Mouse (Mus musculus): ENCODE data around the gene R3hdm2.
A peak's percentile ranks its signal among the peaks of the same experiment; 100 is the strongest.

The R3hdm2 gene

GRCm38 (mm10) chr10:127380251-127380691 is at the start of gene R3hdm2:
TSS of gene R3hdm2 (plus strand) at chr10:127380327.
- DNase-seq (ENCODE audit: low read depth, low spot score) = peak; percentile 92

- DNase-seq (ENCODE audit: low read depth, low spot score) = peak; percentile 38
These were observed 47.8 kb upstream of the R3hdm2 start for GRCm38 (mm10) chr10:127332211-127332874.

GRCm38 (mm10) chr10:127333152-127333551 is 47.0 kb upstream of the R3hdm2 start:
- DNase-seq (ENCODE audit: low read depth, low spot score) = peak; percentile 63

GRCm38 (mm10) chr10:127335271-127335670 is 44.9 kb upstream of the R3hdm2 start:
- peak; percentile 34 for DNase-seq (ENCODE audit: low read depth, low spot score)

- DNase-seq (ENCODE audit: low read depth, low spot score) = no peak
These were observed 43.2 kb upstream of the R3hdm2 start for GRCm38 (mm10) chr10:127336952-127337351.

GRCm38 (mm10) chr10:127337536-127338099 is 42.5 kb upstream of the R3hdm2 start:
- no peak for DNase-seq (ENCODE audit: low read depth, low spot score)

- peak; percentile 91 for DNase-seq (ENCODE audit: low read depth, low spot score)
These were observed 41.0 kb upstream of the R3hdm2 start for GRCm38 (mm10) chr10:127338930-127339682.

- DNase-seq (ENCODE audit: low read depth, low spot score) = no peak
These were observed 40.2 kb upstream of the R3hdm2 start for GRCm38 (mm10) chr10:127339683-127340576.

- DNase-seq (ENCODE audit: low read depth, low spot score) = peak; percentile 20
These were observed 39.4 kb upstream of the R3hdm2 start for GRCm38 (mm10) chr10:127340577-127341359.

- no peak for DNase-seq (ENCODE audit: low read depth, low spot score)
These were observed 38.8 kb upstream of the R3hdm2 start for GRCm38 (mm10) chr10:127341360-127341690.

- DNase-seq (ENCODE audit: low read depth, low spot score) = peak; percentile 88
These were observed 38.1 kb upstream of the R3hdm2 start, which contains the start of gene Gli1 for GRCm38 (mm10) chr10:127341891-127342639. TSS of gene Gli1 (minus strand) at chr10:127341974.

- DNase-seq (ENCODE audit: low read depth, low spot score) = no peak
These were observed 37.1 kb upstream of the R3hdm2 start for GRCm38 (mm10) chr10:127343029-127343428.

GRCm38 (mm10) chr10:127346173-127346572 is 34.0 kb upstream of the R3hdm2 start:
- no peak for DNase-seq (ENCODE audit: low read depth, low spot score)

GRCm38 (mm10) chr10:127348957-127349356 is 31.2 kb upstream of the R3hdm2 start:
- DNase-seq (ENCODE audit: low read depth, low spot score) = peak; percentile 49

GRCm38 (mm10) chr10:127349810-127350209 is 30.3 kb upstream of the R3hdm2 start:
- no peak for DNase-seq (ENCODE audit: low read depth, low spot score)

- peak; percentile 81 for DNase-seq (ENCODE audit: low read depth, low spot score)
These were observed 29.4 kb upstream of the R3hdm2 start for GRCm38 (mm10) chr10:127350594-127351284.

GRCm38 (mm10) chr10:127351285-127351595 is 28.9 kb upstream of the R3hdm2 start:
- no peak for DNase-seq (ENCODE audit: low read depth, low spot score)

GRCm38 (mm10) chr10:127351719-127352118 is 28.4 kb upstream of the R3hdm2 start:
- peak; percentile 48 for DNase-seq (ENCODE audit: low read depth, low spot score)

- peak; percentile 47 for DNase-seq (ENCODE audit: low read depth, low spot score)
These were observed 27.9 kb upstream of the R3hdm2 start for GRCm38 (mm10) chr10:127352187-127352586.

GRCm38 (mm10) chr10:127352766-127353165 is 27.4 kb upstream of the R3hdm2 start:
- no peak for DNase-seq (ENCODE audit: low read depth, low spot score)
